Mouse (Mus musculus): ENCODE data around the gene Rybp. TPM values are rescaled to one million over a fixed set of nuclear protein-coding genes. Genes with fewer than 3 reads are reported as not detected.

Rybp gene
- polyA plus RNA-seq (2015; fragmentation: Nextera tagmentation; extraction: Ambion mirVana): 25.3 and 28.5 TPM in 2 replicates

- peak; percentile 96 for ATAC-seq
- Histone ChIP-seq H3K4me1 (ENCODE audit: control insufficient read depth, insufficient read depth, low read length) (peaks cover 31% of the 10 kb centered on the region), H3K27me3 (ENCODE audit: control insufficient read depth, insufficient read depth, low read depth, low read length) (peaks cover 5% of the 10 kb centered on the region; the same call in 1 of the 2 replicates), H3K36me3 (ENCODE audit: control insufficient read depth, insufficient read depth, low read length) (no peaks in the 10 kb centered on the region), H3K4me3 (ENCODE audit: low read depth, low read length) (peak within 1 kb of the TSS; percentile 70), H3K9ac (ENCODE audit: low read depth, low read length) (peak within 1 kb of the TSS; percentile 90), H3K9me3 (replicated peaks; ENCODE audit: control insufficient read depth, low read length, poor library complexity, severe bottlenecking) (no peaks in the 10 kb centered on the region), H3K27ac (ENCODE audit: low read length) (peak within 1 kb of the TSS; percentile 97), H3K4me2 (ENCODE audit: low read length) (peak within 1 kb of the TSS; percentile 97)
- under 1% methylated on average over 50 of the region's 112 CpGs for WGBS
Observed at GRCm38 (mm10) chr6:100287334-100288015, at the start of gene Rybp. Gene Rybp (minus strand): TSS chr6:100287485.

DNA sequence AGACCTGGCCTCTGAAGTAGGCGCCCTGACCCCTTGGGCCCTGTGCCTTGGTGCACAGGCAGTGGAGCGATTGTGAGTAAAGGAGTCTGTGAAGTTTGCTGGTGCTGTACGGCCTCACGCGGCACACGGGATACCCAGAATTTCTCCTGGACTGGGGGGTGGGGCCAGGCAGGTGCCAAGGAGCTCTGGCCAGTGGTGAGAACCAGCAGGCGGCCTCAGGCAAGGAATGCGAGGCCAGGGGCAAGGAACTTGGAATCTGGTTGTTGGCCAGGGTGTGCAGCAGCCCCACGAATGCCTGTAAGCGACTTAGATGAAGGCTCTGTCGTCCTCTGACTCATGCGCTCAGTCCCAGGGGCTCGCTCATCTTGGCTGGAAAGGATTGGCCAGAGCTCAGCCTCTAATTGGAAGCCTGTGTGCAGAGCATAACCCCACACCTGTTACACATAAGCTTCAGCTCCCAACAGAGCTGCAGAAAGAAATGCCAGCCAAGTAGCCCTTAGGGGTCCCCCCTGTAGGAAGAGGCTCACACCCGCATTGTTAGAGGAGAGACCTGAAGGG is 49.4 kb upstream of the Rybp start:
- 13% methylated on average over 14 of the region's 14 CpGs for WGBS
- Histone ChIP-seq H3K27ac (ENCODE audit: low read length) (no peak overlapping the region), H3K4me2 (ENCODE audit: low read length) (no peak overlapping the region), H3K9ac (ENCODE audit: low read depth, low read length) (no peak overlapping the region), H3K4me1 (ENCODE audit: control insufficient read depth, insufficient read depth, low read length) (peaks cover 17% of the 10 kb centered on the region), H3K27me3 (ENCODE audit: control insufficient read depth, insufficient read depth, low read depth, low read length) (peaks cover 8% of the 10 kb centered on the region; the same call in 1 of the 2 replicates), H3K9me3 (replicated peaks; ENCODE audit: control insufficient read depth, low read length, poor library complexity, severe bottlenecking) (no peaks in the 10 kb centered on the region), H3K36me3 (ENCODE audit: control insufficient read depth, insufficient read depth, low read length) (no peaks in the 10 kb centered on the region), H3K4me3 (ENCODE audit: low read depth, low read length) (no peak overlapping the region)
- 0 out of 2 replicates have a peak, but pooled peaks have one; percentile 32 for ATAC-seq

GRCm38 (mm10) chr6:100335506-100336144 is 48.3 kb upstream of the Rybp start:
- Histone ChIP-seq H3K4me2 (ENCODE audit: low read length) (peak overlapping the region; percentile 30), H3K4me1 (ENCODE audit: control insufficient read depth, insufficient read depth, low read length) (peaks cover 17% of the 10 kb centered on the region), H3K4me3 (ENCODE audit: low read depth, low read length) (no peak overlapping the region), H3K27ac (ENCODE audit: low read length) (no peak overlapping the region), H3K27me3 (ENCODE audit: control insufficient read depth, insufficient read depth, low read depth, low read length) (peaks cover 8% of the 10 kb centered on the region; the same call in 1 of the 2 replicates), H3K9ac (ENCODE audit: low read depth, low read length) (no peak overlapping the region), H3K9me3 (replicated peaks; ENCODE audit: control insufficient read depth, low read length, poor library complexity, severe bottlenecking) (no peaks in the 10 kb centered on the region), H3K36me3 (ENCODE audit: control insufficient read depth, insufficient read depth, low read length) (no peaks in the 10 kb centered on the region)
- ATAC-seq: peak; percentile 66; the same call in 1 of the 2 replicates
- WGBS: 5% methylated on average over 18 of the region's 18 CpGs

- no peak overlapping the region for H3K27ac ChIP-seq (ENCODE audit: low read length)
- H3K4me1 ChIP-seq (ENCODE audit: control insufficient read depth, insufficient read depth, low read length): peaks cover 17% of the 10 kb centered on the region
- H3K27me3 ChIP-seq (ENCODE audit: control insufficient read depth, insufficient read depth, low read depth, low read length): peaks cover 8% of the 10 kb centered on the region; the same call in 1 of the 2 replicates
- no peak overlapping the region for H3K4me3 ChIP-seq (ENCODE audit: low read depth, low read length)
- H3K36me3 ChIP-seq (ENCODE audit: control insufficient read depth, insufficient read depth, low read length): no peaks in the 10 kb centered on the region
- H3K9me3 ChIP-seq (replicated peaks; ENCODE audit: control insufficient read depth, low read length, poor library complexity, severe bottlenecking): no peaks in the 10 kb centered on the region
- no peak overlapping the region for H3K4me2 ChIP-seq (ENCODE audit: low read length)
- H3K9ac ChIP-seq (ENCODE audit: low read depth, low read length): no peak overlapping the region
- no peak for ATAC-seq
- 85% methylated on average over 7 of the region's 7 CpGs for WGBS
Observed at GRCm38 (mm10) chr6:100333745-100334144, 46.5 kb upstream of the Rybp start.

DNA sequence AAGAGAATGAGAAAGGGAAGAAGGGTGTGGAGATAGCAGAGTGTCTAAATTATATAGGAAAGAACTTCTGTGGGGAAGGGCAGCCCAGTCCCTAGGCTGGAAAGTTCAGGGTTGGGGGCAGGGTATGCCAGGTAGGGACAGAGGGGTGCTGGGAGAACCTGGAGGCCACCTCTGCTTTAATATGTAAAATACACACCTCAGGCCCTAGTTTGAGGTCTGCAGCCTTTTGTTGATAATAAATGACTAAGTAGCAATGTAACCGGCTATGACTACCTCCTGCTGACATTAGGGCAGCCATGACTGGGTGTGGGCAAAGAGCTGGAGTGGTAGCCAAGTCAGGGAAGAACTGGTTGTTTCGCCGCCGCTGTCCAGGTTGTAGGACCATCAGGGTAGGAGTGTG is 45.2 kb upstream of the Rybp start:
- 76% methylated on average over 4 of the region's 4 CpGs for WGBS
- no peak overlapping the region for H3K4me3 ChIP-seq (ENCODE audit: low read depth, low read length)
- H3K9ac ChIP-seq (ENCODE audit: low read depth, low read length): no peak overlapping the region
- no peak for ATAC-seq
- no peak overlapping the region for H3K4me2 ChIP-seq (ENCODE audit: low read length)
- no peaks in the 10 kb centered on the region for H3K9me3 ChIP-seq (replicated peaks; ENCODE audit: control insufficient read depth, low read length, poor library complexity, severe bottlenecking)
- H3K27me3 ChIP-seq (ENCODE audit: control insufficient read depth, insufficient read depth, low read depth, low read length): 0 out of 2 replicates have a peak, but pooled peaks cover 3% of the 10 kb centered on the region
- H3K36me3 ChIP-seq (ENCODE audit: control insufficient read depth, insufficient read depth, low read length): no peaks in the 10 kb centered on the region
- peaks cover 17% of the 10 kb centered on the region for H3K4me1 ChIP-seq (ENCODE audit: control insufficient read depth, insufficient read depth, low read length)
- no peak overlapping the region for H3K27ac ChIP-seq (ENCODE audit: low read length)

DNA sequence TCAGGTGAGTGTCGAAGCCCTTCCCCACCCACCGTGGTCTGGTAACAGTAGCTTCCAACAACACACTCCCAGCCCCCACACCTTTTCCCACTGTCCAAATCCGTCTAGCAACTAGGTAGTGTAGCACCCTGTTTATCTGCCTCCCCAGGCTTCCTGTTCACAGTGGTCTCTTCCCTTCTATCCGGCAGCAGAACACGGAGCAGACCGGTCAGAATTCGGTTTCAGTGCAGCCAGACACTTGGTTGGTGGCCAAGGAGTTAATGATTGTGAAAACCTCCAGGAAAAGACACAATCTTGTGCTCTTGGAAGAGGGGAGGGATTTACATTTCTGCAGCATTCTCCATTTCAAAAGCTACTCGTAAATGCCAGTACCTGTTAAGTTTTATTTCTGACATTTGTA is 44.3 kb upstream of the Rybp start:
- Histone ChIP-seq H3K27ac (ENCODE audit: low read length) (no peak overlapping the region), H3K36me3 (ENCODE audit: control insufficient read depth, insufficient read depth, low read length) (no peaks in the 10 kb centered on the region), H3K4me2 (ENCODE audit: low read length) (no peak overlapping the region), H3K27me3 (ENCODE audit: control insufficient read depth, insufficient read depth, low read depth, low read length) (0 out of 2 replicates have a peak, but pooled peaks cover 3% of the 10 kb centered on the region), H3K9ac (ENCODE audit: low read depth, low read length) (no peak overlapping the region), H3K9me3 (replicated peaks; ENCODE audit: control insufficient read depth, low read length, poor library complexity, severe bottlenecking) (no peaks in the 10 kb centered on the region), H3K4me1 (ENCODE audit: control insufficient read depth, insufficient read depth, low read length) (peaks cover 13% of the 10 kb centered on the region), H3K4me3 (ENCODE audit: low read depth, low read length) (no peak overlapping the region)
- 60% methylated on average over 8 of the region's 8 CpGs for WGBS
- no peak for ATAC-seq

DNA sequence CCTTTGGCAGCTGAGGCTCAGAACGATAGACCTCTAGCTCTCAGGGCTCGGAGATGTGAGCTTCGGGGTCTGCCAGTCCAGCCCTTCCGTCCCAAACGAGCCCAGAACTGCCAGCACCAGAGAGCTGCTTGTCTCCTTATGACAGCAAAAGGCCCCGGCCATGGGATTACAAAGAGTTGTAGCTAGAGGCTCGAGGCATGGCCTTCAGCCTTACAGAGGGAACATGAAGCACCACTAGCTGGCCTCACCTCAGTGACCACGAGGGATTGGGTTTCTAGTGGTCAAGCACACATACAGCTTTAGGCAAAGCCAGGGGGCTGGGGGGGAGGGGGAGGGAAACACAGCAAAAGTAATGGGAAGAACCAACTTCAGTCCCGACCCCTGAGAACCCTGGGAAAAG is 43.8 kb upstream of the Rybp start:
- no peak overlapping the region for H3K4me2 ChIP-seq (ENCODE audit: low read length)
- H3K4me1 ChIP-seq (ENCODE audit: control insufficient read depth, insufficient read depth, low read length): peaks cover 10% of the 10 kb centered on the region
- no peaks in the 10 kb centered on the region for H3K9me3 ChIP-seq (replicated peaks; ENCODE audit: control insufficient read depth, low read length, poor library complexity, severe bottlenecking)
- H3K36me3 ChIP-seq (ENCODE audit: control insufficient read depth, insufficient read depth, low read length): no peaks in the 10 kb centered on the region
- WGBS: 75% methylated on average over 9 of the region's 9 CpGs
- no peak overlapping the region for H3K4me3 ChIP-seq (ENCODE audit: low read depth, low read length)
- no peak overlapping the region for H3K9ac ChIP-seq (ENCODE audit: low read depth, low read length)
- no peak for ATAC-seq
- H3K27ac ChIP-seq (ENCODE audit: low read length): no peak overlapping the region
- H3K27me3 ChIP-seq (ENCODE audit: control insufficient read depth, insufficient read depth, low read depth, low read length): no peaks in the 10 kb centered on the region

- WGBS: 71% methylated on average over 4 of the region's 4 CpGs
- no peaks in the 10 kb centered on the region for H3K36me3 ChIP-seq (ENCODE audit: control insufficient read depth, insufficient read depth, low read length)
Observed at GRCm38 (mm10) chr6:100329542-100329941, 42.3 kb upstream of the Rybp start.

GRCm38 (mm10) chr6:100327050-100327449 is 39.8 kb upstream of the Rybp start:
- Histone ChIP-seq H3K9me3 (replicated peaks; ENCODE audit: control insufficient read depth, low read length, poor library complexity, severe bottlenecking) (no peaks in the 10 kb centered on the region), H3K4me2 (ENCODE audit: low read length) (no peak overlapping the region), H3K4me3 (ENCODE audit: low read depth, low read length) (no peak overlapping the region), H3K36me3 (ENCODE audit: control insufficient read depth, insufficient read depth, low read length) (no peaks in the 10 kb centered on the region), H3K9ac (ENCODE audit: low read depth, low read length) (no peak overlapping the region), H3K27me3 (ENCODE audit: control insufficient read depth, insufficient read depth, low read depth, low read length) (no peaks in the 10 kb centered on the region), H3K27ac (ENCODE audit: low read length) (no peak overlapping the region), H3K4me1 (ENCODE audit: control insufficient read depth, insufficient read depth, low read length) (no peaks in the 10 kb centered on the region)
- no peak for ATAC-seq
- 81% methylated on average over 5 of the region's 5 CpGs for WGBS

More at GRCm38 (mm10) chr6:100329542-100329941, 42.3 kb upstream of the Rybp start:
- no peaks in the 10 kb centered on the region for H3K9me3 ChIP-seq (replicated peaks; ENCODE audit: control insufficient read depth, low read length, poor library complexity, severe bottlenecking)
- H3K27ac ChIP-seq (ENCODE audit: low read length): no peak overlapping the region
- no peak overlapping the region for H3K4me3 ChIP-seq (ENCODE audit: low read depth, low read length)
- no peaks in the 10 kb centered on the region for H3K27me3 ChIP-seq (ENCODE audit: control insufficient read depth, insufficient read depth, low read depth, low read length)
- no peak for ATAC-seq
- no peak overlapping the region for H3K9ac ChIP-seq (ENCODE audit: low read depth, low read length)
- no peaks in the 10 kb centered on the region for H3K4me1 ChIP-seq (ENCODE audit: control insufficient read depth, insufficient read depth, low read length)
- H3K4me2 ChIP-seq (ENCODE audit: low read length): no peak overlapping the region
